Mouse (Mus musculus) R1 (cell line): ENCODE measurements around the gene AF067061.
"Not testable (repeated sequence)": the region's sequence is repeated elsewhere in the genome, so short reads cannot be mapped to it uniquely, and the experiment has no call there.

Source experiments
- DNase-seq: peaks from one replicate; pipeline ENCODE4 v3.0.0-alpha.2; 2018; ENCODE audit warnings: low read depth, low spot score

AF067061 gene

DNA sequence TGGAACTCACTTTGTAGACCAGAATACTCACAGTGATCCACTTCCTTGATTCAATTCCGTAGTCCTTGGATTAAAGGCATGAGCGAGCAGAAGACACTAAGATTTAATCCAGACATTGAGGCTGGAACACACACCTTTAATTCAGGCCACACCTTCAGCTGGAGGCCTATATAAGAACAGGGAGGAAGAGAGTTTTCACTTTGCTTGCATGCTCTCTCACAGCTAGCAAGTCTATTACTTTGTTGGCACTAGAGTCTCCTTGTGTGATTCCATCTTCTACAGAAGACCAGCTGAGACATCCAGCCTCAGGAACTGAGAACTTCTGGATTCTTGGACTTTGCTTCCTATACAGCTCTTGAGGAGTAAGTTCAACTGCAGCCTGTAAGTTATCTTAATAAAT lies at the start of gene AF067061:
Gene AF067061, plus strand, starts transcription at position 245 of the 400 bp plus-strand sequence.
- not testable (repeated sequence) for DNase-seq

DNA sequence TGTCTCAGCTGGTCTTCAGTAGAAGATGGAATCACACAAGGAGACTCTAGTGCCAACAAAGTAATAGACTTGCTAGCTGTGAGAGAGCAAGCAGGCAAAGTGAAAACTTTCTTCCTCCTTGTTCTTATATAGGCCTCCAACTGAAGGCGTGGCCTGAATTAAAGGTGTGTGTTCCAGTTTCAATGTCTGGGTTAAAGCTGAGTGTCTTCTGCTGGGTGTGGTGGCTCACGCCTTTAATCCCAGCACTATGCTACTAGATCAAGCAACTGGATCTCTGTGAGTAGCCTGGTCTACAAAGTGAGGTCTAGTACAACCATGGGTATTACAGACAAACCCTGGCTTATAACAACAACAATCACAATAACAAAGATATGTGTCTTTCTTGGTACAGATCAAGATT lies 47.1 kb upstream of the AF067061 start, which contains the start of gene Gm21762:
Gene Gm21762, minus strand, starts transcription at position 101 of the 400 bp plus-strand sequence.
- DNase-seq = not testable (repeated sequence)

DNA sequence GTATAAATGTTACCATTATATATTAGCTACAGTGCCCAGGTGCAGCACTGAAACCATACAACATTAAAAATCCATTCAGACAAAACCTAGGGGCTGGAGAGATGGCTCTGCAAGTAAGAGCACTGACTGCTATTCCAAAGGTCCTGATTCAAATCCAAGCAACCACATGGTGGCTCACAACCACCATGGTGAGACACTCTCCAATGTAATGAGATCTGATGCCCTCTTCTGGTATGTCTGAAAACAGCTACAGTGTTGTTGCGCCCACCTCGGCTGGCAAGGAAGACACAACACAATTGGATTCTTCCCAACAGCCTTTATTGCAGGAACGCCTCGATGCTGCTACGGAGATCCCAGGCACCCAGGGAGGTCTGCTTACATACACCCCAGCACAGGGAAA lies 42.0 kb upstream of the AF067061 start:
- peak; percentile 39 for DNase-seq

DNA sequence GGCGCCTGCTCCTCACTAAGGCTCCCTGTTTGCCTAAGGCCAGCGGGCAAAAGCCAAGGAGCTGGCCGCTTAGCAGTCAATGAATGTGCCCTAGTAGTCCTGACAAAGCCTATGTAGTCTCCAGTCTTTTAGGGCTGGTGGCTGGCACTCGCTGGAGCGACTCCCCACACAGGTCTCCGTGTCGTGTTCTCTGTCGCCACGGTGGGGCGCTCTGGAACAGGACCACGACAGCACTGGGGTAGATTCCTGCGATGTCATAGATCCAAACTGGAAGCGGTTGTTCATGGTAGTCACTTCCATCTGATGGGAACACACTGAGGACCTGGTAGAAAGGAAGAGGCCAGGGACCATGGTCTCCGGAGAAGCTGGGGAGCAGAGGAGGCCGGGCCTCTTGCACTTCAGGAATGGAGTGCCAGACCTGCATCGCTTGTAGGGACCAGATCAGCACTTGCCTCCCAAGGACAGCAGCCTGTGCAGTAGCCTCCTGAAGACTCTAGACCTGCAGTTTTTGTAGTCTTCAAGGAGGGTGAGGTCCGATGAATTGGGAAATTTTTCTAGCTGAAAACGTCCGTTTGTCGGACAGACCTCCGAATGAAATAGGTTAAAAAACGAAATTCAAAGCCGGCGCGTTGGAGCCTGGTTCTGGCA lies 39.8 kb upstream of the AF067061 start:
- DNase-seq = peak; percentile 33

DNA sequence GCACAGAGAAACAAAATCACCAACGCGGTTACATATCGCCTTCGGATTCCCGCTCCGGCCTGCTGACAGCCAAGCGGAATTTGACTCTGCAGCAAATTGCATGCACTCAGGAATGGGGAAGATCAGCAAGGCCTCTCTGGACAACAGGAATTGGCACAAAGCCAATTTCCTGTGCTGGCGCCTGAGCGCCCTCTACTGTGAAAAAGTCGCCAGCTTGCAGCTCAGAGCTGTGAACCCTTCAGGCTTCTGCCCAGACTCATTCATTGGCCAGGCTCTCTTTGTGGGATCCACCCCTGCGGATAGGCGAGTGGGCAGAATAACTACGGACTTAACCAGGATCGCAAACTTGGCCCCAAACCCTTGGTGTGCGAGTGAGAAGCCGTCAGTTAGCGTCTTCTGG lies 31.1 kb upstream of the AF067061 start:
- peak; percentile 11 for DNase-seq

DNA sequence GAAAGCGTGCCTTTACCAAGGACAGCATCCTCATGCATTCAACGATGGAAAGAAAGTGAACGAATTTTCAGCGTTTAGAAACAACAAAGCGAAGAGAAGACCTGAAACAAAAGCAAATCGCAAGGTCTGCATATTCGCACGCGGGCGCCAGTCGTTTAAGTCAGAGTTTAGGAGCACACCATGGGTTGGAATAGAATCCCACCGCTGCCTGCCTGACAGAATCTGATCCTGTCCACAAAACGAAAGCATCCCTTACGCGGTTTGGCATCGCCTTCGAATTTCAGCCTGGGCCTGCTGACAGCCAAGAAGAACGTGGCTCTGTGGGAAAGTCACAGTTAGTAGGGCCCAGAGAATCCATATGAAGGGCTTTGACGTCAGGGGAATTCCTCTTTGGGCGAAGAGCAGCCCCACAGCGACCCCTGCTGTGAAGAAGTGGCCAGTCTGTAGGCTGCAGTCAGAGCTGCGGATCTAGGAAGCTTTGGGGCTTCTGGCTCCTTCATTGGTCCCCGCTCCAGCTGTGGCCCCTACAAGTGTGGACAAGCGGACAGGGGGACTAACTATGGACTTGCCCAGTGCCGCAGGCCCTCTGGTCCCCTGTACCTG lies 30.4 kb upstream of the AF067061 start:
- not testable (repeated sequence) for DNase-seq

DNA sequence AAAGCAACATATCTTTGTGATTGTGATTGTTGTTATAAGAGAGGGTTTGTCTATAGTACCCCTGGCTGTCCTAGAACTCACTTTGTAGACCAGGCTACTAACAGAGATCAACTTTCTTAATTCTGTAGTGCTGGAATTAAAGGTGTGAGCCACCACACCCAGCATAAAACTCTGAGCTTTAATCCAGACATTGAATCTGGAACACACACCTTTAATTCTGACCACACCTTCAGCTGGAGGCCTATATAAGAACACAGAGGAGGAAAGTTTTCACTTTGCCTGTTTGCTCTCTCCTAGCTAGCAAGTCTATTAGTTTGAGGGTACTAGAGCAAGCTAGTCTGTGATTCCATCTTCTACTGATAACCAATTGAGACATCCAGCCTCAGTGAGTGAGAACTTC lies 24.1 kb upstream of the AF067061 start, which contains the start of gene Gm21731:
Gene Gm21731, plus strand, starts transcription at position 301 of the 400 bp plus-strand sequence.
- DNase-seq = not testable (repeated sequence)

DNA sequence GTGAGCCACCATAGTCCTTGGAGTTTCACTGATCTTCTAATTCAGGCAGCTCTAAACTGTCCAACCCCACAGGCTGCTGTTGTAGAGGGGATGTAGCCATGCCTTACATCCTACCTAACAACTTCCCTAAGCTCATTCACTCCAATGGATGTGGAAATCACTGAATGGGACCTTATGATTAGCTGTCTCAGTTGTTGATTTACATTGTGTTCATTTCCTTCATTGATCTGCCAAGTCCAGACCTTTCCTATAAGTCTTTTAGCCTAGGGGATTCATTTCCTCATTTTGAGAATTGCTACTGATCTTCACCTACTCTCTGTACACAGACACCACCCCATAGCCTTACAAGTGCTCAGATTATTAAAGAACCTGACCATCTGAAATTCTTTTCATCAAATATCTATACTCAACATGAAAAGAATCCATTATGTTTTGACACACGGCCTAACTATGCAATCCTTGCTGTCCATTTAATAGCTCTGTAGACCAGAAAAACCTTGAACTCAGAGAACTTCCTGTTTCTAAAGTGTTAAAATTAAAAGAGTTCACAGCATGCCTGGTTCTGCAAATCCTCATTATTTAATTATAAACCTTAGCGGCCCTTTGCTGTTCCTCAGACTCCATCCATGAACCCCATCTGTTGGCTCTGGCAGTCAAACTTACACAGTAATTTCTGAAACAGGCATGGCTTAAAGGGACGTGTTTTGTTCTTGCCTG lies 11.5 kb upstream of the AF067061 start:
- not testable (repeated sequence) for DNase-seq

DNA sequence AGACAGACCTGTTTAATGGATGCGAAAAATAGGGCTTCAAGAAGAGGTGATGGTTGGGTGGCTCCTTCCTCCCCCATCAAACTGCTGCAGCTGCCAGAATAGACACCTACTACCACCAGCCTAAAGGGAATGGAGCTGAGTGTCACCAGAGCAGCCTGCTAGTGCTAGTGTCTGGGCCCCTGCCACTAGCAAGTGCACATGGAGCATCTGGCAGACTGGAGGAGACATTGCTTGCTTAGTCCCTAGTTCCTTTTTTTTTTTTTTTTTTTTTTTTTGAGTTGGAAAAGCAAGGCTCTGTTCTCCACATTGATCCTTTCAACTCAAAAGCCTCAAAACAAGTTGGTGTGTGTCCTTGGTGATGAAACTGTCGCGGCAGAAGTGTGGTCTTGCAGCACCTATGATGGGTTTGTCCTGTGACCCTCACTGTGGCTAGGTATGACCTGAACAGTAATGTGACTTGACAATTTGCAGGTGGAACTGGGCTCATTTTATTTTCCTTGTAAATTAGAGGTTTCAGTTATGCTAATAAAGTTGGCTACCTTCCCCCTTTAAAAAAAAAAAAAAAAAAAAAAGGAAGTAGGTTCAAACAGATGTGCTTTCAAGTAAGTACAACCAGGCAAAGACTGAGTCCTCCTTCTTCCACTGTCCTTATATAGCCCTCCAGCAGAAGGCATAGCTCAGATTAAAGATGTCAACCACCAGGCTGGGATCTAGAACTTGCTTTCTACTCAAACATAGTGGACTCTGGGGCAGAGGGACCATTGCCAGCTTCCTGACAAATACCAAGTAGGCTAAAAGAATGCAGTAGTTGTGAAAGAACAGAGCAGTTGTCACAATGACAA lies 3.9 kb upstream of the AF067061 start:
- DNase-seq = not testable (repeated sequence)

DNA sequence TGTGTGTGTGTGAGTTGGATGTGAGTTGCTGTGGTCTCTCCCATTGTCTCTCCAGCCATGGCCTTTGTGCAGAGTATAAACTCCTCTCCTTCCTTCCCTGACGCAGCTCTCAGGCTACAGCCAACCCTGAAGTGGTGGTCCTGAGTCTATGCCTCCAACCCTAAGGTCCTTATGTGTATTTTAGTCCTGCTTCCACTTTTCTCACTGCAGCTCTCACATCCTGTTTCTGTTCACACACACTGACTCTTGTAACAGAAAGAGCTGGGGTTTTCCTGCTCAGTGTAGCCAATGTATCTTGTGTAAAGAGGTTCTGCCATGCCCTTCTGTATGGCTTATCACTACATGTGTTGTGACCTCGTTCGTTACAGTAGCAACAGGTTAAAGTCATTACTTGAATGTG lies 3.2 kb upstream of the AF067061 start:
- not testable (repeated sequence) for DNase-seq

DNA sequence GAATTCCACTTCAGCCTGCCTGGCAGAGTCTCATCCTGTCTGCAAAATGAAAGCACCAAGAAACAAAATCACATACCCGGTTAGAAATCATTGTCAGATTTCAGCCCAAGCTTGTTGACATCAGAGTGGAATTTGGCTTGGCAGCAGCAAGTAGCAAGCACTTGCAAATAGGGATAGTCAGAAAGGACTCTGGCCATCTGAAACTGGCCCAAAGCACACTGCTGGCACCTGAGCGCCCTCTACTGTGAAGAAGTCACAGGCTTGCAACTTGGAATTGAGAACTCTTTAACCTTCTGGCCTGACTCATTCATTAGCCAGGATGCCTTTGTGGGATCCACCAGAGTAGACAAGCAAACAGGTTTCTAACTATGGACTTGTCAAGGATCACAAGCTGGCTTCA lies 14.9 kb downstream of the AF067061 start:
- not testable (repeated sequence) for DNase-seq

DNA sequence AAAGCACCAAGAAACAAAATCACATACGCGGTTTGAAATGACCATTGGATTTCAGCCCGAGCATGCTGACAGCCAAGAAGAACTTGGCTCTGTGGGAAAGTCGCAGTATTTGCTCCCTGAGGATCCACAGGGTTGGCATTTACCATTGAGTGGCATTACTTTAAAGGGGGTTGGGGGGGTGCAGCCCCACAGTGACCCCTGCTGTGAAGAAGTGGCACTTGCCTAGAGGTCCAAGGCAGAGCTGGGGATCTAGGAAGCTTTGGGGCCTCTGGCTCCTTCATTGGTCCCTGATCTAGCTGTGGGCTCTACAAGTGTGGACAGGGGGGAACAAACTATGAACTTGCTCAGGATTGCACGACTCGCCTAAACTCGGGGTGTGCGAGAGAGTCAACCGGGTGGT lies 15.9 kb downstream of the AF067061 start:
- no peak for DNase-seq

DNA sequence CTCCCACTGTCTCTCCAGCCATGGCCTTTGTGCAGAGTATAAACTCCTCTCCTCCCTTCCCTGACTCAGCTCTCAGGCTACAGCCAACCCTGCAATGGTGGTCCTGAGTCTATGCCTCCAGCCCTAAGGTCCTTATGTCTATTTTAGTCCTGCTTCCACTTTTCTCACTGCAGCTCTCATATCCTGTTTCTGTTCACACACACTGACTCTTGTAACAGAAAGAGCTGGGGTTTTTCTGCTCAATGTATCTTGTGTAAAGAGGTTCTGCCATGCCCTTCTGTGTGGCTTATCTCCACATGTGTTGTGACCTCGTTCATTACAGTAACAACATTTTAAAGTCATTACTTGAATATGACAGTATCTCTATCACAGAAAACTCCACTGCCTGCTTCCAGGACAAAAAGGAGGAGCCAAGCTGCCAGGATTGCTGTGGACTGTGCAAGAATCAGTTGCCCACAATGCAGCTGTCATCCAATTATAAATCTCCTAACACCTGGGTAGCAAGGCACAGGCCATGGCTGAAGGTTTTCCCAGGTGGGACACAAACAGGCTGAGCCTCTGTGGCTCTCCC lies 36.5 kb downstream of the AF067061 start:
- no peak for DNase-seq

DNA sequence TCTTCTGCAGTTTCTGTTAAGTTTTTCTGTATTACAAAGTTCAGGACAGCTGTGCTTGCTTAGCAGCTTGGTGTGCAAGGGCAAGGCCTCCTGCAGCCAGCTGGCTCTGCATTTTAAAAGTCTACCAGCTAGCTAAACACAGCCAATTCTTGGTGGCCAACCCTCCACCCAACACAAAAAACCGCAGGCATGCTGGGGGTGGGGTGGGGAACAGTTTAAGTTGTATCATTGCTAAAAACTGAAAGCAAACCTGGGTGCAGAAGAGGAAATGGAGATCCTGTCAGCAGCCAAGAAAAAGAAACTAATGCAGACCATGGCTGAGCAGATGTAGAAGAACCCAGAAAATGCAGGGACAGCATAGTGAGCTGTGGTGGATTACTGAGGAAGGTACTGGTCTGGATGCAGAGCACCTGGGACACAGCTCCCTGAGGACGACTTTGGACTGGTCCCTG lies 37.1 kb downstream of the AF067061 start, which contains the start of gene BC147527:
Gene BC147527, plus strand, starts transcription at position 402 of the 452 bp plus-strand sequence.
- peak; percentile 0 for DNase-seq

DNA sequence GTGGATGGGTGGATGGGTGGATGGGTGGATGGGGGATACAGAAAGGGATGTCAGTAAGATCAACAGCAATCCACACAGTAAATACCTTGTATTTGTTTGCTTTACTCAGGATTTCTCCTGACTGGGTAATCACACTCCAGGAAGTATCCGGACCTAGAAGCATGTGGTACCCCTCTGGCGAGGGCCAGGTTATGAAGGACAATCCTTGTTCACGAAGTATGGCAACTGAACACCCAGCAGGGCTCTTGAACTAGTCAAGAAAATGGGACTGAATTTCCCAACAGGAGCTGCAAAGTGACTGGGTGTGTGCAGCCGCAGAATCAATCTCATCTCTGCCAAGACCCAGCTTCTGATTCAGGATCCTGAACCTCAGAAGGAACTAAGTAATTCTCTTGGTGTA lies 37.9 kb downstream of the AF067061 start:
- peak; percentile 0 for DNase-seq

DNA sequence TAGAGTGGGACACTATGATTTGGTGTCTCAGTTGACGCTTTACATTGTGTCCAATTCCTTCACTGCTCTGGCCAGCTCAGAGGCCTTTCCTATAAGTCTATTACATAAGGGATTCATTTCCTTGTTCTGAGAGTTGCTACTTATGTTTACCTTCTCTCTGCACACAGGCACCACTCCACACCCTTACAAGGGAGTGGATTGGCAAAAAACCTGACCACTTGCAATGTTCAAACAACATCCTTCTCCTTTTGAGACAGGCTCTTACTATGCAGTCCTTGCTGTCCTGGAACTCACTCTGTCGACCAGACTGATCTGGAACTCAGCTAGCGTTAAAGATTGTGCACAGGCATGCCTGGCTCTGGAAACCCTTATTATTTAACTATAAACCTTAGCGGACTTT lies 47.8 kb downstream of the AF067061 start:
- peak; percentile 0 for DNase-seq

DNA sequence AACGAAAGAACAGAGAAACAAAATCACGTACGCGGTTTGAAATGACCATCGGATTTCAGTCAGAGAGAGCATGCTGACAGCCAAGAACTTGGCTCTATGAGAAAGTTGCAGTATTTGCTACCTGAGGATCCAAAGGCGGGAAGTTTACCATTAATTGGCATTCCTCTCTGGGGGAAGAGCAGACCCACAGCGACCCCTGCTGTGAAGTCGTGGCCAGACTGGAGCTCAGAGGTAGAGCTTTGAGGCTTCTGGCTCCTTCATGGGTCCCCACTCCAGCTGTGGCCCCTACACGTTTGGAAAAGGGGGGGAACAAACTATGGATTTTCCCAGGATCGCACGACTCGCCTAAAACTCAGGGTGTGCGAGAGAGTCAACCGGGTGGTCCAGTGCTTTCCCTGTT lies 50.7 kb downstream of the AF067061 start:
- peak; percentile 84 for DNase-seq
